Mouse (Mus musculus): ENCODE measurements around the gene Gm20532. TPM values are rescaled to one million over a fixed set of nuclear protein-coding genes. Genes with fewer than 3 reads are reported as not detected.
A peak's percentile ranks its signal among the peaks of the same experiment; 100 is the strongest.

The Gm20532 gene
- total and polyA plus RNA-seq, 2 experiments from 2014 or later: 0.25 TPM; not detected in 1

DNA sequence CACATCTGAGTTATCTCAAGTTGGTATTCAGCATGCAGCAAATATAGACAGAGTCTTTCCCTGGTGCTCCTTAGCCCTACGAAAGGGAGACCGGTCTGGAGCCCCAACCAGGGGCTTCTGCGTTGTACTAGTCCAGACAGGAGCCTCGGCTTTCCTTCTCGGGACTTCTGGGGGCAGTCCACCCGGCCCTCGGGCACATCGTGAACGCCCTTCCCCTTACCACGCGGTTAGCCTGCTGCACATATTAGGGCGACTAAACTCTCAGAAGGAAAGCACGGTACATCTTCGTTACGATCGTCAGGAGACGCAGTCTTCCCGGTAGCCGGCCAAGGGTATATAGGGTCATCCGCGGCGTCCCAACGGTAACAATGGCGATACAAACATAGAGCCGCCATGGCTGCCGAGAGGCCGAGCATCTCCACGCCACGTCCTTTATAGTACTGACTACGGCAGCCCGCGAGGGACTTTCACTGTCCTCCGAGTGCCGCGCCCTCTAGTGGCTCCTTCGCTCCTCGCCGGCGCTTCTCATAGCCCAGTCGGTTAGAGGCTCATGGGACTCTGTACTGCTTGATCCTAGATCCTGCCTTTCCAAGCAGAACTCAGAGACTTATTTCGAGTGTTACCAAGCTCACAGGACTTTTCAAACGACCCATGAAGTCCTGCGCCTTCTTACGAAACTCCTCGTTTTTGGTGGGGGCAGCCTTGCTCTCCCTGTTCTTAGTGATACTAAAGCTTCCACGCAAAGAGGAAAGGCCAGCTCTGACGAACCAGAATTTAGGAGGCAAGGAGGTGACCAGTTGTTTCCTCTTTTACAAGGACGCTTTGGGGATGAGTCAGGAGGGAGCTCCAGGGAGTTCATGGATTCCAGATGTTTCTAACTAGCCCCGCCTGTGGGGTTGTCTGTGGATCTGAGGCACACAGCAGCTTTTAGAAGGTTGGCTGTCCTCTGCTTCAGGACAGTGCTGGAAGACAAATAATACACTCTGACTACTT is 53.7 kb downstream of the Gm20532 start:
- peaks cover 8% of the 10 kb centered on the region; the same call in 1 of the 2 replicates for H3K4me1 ChIP-seq (ENCODE audit: insufficient read depth, low read length)
- ATAC-seq (ENCODE audit: low FRiP score) (peak; percentile 88), DNase-seq (ENCODE audit: low spot score) (peak; percentile 97)

DNA sequence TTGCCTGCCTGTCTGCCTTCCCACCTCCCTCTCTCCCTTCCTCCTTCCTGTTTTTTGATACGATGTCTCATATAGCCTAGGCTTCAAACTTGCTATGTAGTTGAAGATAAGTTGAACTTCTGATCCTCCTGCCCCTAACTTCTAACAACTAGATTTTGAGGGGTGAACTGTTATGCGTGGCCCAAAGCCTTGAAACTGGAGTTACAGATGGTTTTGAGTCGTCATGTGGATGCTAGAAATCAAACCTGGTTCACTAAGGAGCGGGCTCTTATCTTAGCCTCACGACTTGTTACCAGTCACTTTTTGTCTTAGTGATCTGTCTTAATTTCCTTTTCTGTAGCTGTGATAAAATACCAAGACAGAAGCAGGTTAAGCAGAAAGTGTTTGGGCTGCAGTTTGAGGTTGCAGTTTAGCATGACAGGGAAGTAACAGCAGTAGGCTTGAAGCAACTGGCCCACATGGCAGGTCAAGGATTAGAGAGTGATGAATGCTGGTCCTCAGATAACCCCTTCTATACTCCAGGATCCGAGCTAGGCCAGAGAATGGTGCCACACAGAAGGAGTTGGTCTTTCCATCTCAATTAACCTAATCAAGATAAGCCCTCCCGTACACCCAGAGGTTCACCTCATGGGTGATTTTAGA is 54.7 kb downstream of the Gm20532 start:
- Histone ChIP-seq H3K9ac (replicated peaks; ENCODE audit: low read length, poor library complexity, severe bottlenecking) (no peak overlapping the region), H3K36me3 (ENCODE audit: insufficient read depth, low read length) (peaks cover 17% of the 10 kb centered on the region), H3K4me2 (ENCODE audit: low read depth, low read length, poor library complexity, severe bottlenecking) (no peak overlapping the region), H3K4me1 (ENCODE audit: insufficient read depth, low read length) (peaks cover 8% of the 10 kb centered on the region; the same call in 1 of the 2 replicates), H3K27me3 (ENCODE audit: insufficient read depth, low read length) (no peaks in the 10 kb centered on the region), H3K4me3 (ENCODE audit: low read depth, low read length) (no peak overlapping the region), H3K9me3 (ENCODE audit: low read length) (no peaks in the 10 kb centered on the region), H3K27ac (ENCODE audit: low read depth, low read length) (no peak overlapping the region)
- no peak for ATAC-seq (ENCODE audit: low FRiP score)
- no peak for TF ChIP-seq CTCF (IDR thresholded peaks at IDR 0.05)
- no peak for DNase-seq (ENCODE audit: low spot score)
- WGBS: 76% methylated on average over 7 of the region's 7 CpGs

More for the DNA sequence above, 53.7 kb downstream of the Gm20532 start:
- Histone ChIP-seq H3K9ac (replicated peaks; ENCODE audit: low read length, poor library complexity, severe bottlenecking) (peak overlapping the region; percentile 90), H3K4me2 (ENCODE audit: low read depth, low read length, poor library complexity, severe bottlenecking) (peak overlapping the region; percentile 49), H3K27me3 (ENCODE audit: insufficient read depth, low read length) (no peaks in the 10 kb centered on the region), H3K9me3 (ENCODE audit: low read length) (no peaks in the 10 kb centered on the region), H3K27ac (ENCODE audit: low read depth, low read length) (peak overlapping the region; percentile 91), H3K36me3 (ENCODE audit: insufficient read depth, low read length) (peaks cover 27% of the 10 kb centered on the region), H3K4me3 (ENCODE audit: low read depth, low read length) (peak overlapping the region; percentile 83)
- peak; percentile 97 for TF ChIP-seq CTCF (IDR thresholded peaks at IDR 0.05)
- WGBS: 4% methylated on average over 49 of the region's 49 CpGs

DNA sequence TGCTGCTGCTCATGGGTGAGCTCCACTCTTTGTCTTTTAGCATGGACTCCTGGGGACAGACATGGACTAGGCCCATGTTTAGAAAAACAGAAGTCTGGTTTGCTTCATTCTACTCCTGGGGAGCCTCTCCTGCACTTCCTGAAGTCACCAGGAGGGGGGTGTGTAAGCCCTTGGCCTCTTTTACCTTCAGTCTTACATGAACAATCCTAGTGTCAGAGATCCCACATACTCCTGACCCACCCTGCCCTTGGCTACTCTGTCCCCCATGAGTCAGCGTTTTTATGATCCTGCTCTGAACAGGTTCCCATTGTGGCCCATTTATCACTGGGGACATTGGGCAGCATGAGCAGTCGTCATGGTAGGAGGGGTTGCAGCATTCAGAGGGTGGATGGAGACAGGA is 57.5 kb downstream of the Gm20532 start:
- Histone ChIP-seq H3K9me3 (ENCODE audit: low read length) (no peaks in the 10 kb centered on the region), H3K9ac (replicated peaks; ENCODE audit: low read length, poor library complexity, severe bottlenecking) (no peak overlapping the region), H3K27me3 (ENCODE audit: insufficient read depth, low read length) (no peaks in the 10 kb centered on the region), H3K4me3 (ENCODE audit: low read depth, low read length) (no peak overlapping the region), H3K4me2 (ENCODE audit: low read depth, low read length, poor library complexity, severe bottlenecking) (no peak overlapping the region), H3K36me3 (ENCODE audit: insufficient read depth, low read length) (no peaks in the 10 kb centered on the region), H3K4me1 (ENCODE audit: insufficient read depth, low read length) (no peaks in the 10 kb centered on the region), H3K27ac (ENCODE audit: low read depth, low read length) (no peak overlapping the region)
- peak; percentile 66 for TF ChIP-seq CTCF (IDR thresholded peaks at IDR 0.05)
- ATAC-seq (ENCODE audit: low FRiP score) (no peak), DNase-seq (ENCODE audit: low spot score) (no peak)
- 63% methylated on average over 2 of the region's 2 CpGs for WGBS

DNA sequence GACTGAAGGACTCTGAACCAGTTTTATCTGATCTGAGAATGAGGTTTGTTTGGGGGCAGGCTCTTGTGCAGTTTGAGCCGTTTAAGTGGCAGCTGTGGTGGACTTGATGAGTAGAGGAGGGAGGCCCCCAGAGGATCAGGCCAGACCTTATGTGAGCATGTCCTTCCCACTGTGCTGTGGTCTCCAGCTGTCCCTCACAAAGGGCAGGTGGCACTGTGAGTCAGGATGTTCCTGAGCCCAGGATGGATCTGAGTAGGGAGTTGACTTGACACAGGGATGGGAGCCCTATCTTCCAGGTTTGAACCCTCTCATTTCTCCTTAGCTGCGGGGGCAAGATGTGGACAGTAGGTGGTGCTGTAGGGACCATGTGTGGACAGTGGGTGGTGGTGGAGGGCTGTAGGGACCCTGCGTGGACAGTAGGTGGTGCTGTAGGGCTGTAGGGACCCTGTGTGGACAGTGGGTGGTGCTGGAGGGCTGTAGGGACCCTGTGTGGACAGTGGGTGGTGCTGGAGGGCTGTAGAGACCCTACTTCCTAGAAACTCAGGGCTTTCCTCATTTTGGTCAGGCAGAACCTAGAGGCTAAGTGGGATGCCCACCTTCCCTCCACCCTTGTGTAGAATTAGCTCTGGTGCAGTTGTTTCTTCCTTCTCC is 60.3 kb downstream of the Gm20532 start:
- Histone ChIP-seq H3K4me2 (ENCODE audit: low read depth, low read length, poor library complexity, severe bottlenecking) (no peak overlapping the region), H3K9ac (replicated peaks; ENCODE audit: low read length, poor library complexity, severe bottlenecking) (no peak overlapping the region), H3K4me3 (ENCODE audit: low read depth, low read length) (no peak overlapping the region), H3K9me3 (ENCODE audit: low read length) (no peaks in the 10 kb centered on the region), H3K36me3 (ENCODE audit: insufficient read depth, low read length) (no peaks in the 10 kb centered on the region), H3K4me1 (ENCODE audit: insufficient read depth, low read length) (no peaks in the 10 kb centered on the region), H3K27ac (ENCODE audit: low read depth, low read length) (no peak overlapping the region), H3K27me3 (ENCODE audit: insufficient read depth, low read length) (no peaks in the 10 kb centered on the region)
- ATAC-seq (ENCODE audit: low FRiP score) (peak; percentile 95), DNase-seq (ENCODE audit: low spot score) (peak; percentile 95)
- TF ChIP-seq CTCF (IDR thresholded peaks at IDR 0.05): peak; percentile 100
- 23% methylated on average over 3 of the region's 3 CpGs for WGBS

DNA sequence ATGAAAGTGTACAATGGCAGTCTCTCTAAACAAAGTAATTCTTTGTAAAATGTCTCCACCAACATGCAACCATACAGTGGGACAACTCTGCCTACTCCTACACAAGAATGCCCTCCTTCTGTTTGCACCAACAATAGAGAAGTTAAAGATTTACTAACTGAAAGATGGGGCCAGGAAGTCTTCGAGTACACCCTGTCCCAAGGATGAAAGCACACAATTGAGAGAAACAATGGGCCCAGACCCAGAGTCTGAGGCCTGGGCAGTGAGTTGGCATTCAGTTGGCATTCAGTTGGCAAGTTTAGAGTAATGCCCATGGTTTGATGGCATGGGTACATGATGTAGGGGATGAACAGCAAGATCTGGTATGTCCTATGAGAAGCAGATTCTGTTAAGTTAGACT is 68.2 kb downstream of the Gm20532 start:
- TF ChIP-seq CTCF (IDR thresholded peaks at IDR 0.05): no peak
- H3K27ac ChIP-seq (ENCODE audit: low read depth, low read length): no peak overlapping the region
- no peak overlapping the region for H3K4me3 ChIP-seq (ENCODE audit: low read depth, low read length)
- ATAC-seq (ENCODE audit: low FRiP score) (no peak), DNase-seq (ENCODE audit: low spot score) (no peak)
- H3K9me3 ChIP-seq (ENCODE audit: low read length): no peaks in the 10 kb centered on the region
- WGBS: 64% methylated on average over 1 of the region's 1 CpGs
- no peaks in the 10 kb centered on the region for H3K36me3 ChIP-seq (ENCODE audit: insufficient read depth, low read length)
- H3K4me2 ChIP-seq (ENCODE audit: low read depth, low read length, poor library complexity, severe bottlenecking): no peak overlapping the region
- H3K4me1 ChIP-seq (ENCODE audit: insufficient read depth, low read length): no peaks in the 10 kb centered on the region
- H3K27me3 ChIP-seq (ENCODE audit: insufficient read depth, low read length): no peaks in the 10 kb centered on the region
- no peak overlapping the region for H3K9ac ChIP-seq (replicated peaks; ENCODE audit: low read length, poor library complexity, severe bottlenecking)

All from midbrain, postnatal 0 days (tissue).